Mouse (Mus musculus) MEL (cell line): Measurements from ENCODE around the gene Wdr70.

Experiments used
- CTCF ChIP-seq, 3 experiments: IDR thresholded peaks in 2 of 3; conservative IDR thresholded peaks in 1 of 3; 2 replicates each; pipeline ENCODE4 v1.5.1; 2011 to 2012; ENCODE audit warnings: low read length in 3 of 3, low read depth in 2 of 3, mild to moderate bottlenecking in 2 of 3, improper control_type of control experiment in 1 of 3, inconsistent platforms in 1 of 3, mixed read lengths in 1 of 3, moderate library complexity in 1 of 3; ENCODE audit not compliant: control insufficient read depth in 1 of 3, insufficient read depth in 1 of 3, poor library complexity in 1 of 3, severe bottlenecking in 1 of 3
- EP300 ChIP-seq, 2 experiments: IDR thresholded peaks; 2 replicates each; pipeline ENCODE4 v1.6.1; 2011; ENCODE audit warnings: improper control_type of control experiment in 2 of 2, low read length in 2 of 2, low read depth in 1 of 2, mild to moderate bottlenecking in 1 of 2
- MYC ChIP-seq: IDR thresholded peaks from 2 replicates; pipeline ENCODE4 v1.6.1; 2011; ENCODE audit warnings: low read depth, mild to moderate bottlenecking, low read length, improper control_type of control experiment, moderate library complexity
- POLR2A ChIP-seq, 2 experiments: IDR thresholded peaks; 2 replicates each; pipeline ENCODE4 v1.6.1; 2011 to 2012; ENCODE audit warnings: low read length in 2 of 2, mild to moderate bottlenecking in 2 of 2, control low read depth in 1 of 2, improper control_type of control experiment in 1 of 2, low read depth in 1 of 2, moderate library complexity in 1 of 2; ENCODE audit not compliant: control insufficient read depth in 1 of 2, insufficient read depth in 1 of 2, poor library complexity in 1 of 2
- POLR2AphosphoS2 ChIP-seq: IDR thresholded peaks from 2 replicates; pipeline ENCODE4 v1.6.1; 2011; ENCODE audit warnings: low read length, improper control_type of control experiment
- TBP ChIP-seq: IDR thresholded peaks from 2 replicates; pipeline ENCODE4 v1.8.0; 2011; ENCODE audit warnings: low read depth, low read length, improper control_type of control experiment
- USF1 ChIP-seq: IDR thresholded peaks from 2 replicates; pipeline ENCODE4 v1.6.1; 2014; ENCODE audit warnings: low read depth, mild to moderate bottlenecking, inconsistent platforms, low read length, improper control_type of control experiment, moderate library complexity
- ZKSCAN1 ChIP-seq: IDR thresholded peaks from 2 replicates; pipeline ENCODE4 v1.6.1; 2012; ENCODE audit warnings: low read depth, mild to moderate bottlenecking, inconsistent platforms, low read length, improper control_type of control experiment, moderate library complexity
- ZMIZ1 ChIP-seq: IDR thresholded peaks from 2 replicates; pipeline ENCODE4 v1.6.1; 2012; ENCODE audit warnings: low read depth, mild to moderate bottlenecking, inconsistent platforms, low read length, improper control_type of control experiment, moderate library complexity

- TF ChIP-seq TBP, result no peak
- TF ChIP-seq EP300 (IDR thresholded peaks at IDR 0.05; ENCODE audit: low read depth in 1 of 2, low read length in 2 of 2), result no peak
- TF ChIP-seq MYC, result no peak
- no peak for TF ChIP-seq CTCF (IDR thresholded peaks at IDR 0.05 in 2 of 3, conservative IDR thresholded peaks at IDR 0.05 in 1 of 3; ENCODE audit: control insufficient read depth in 1 of 3, insufficient read depth in 1 of 3, low read depth in 2 of 3, low read length in 3 of 3, poor library complexity in 1 of 3, severe bottlenecking in 1 of 3)
- TF ChIP-seq POLR2A (IDR thresholded peaks at IDR 0.05; ENCODE audit: control insufficient read depth in 1 of 2, insufficient read depth in 1 of 2, low read depth in 1 of 2, low read length in 2 of 2, poor library complexity in 1 of 2), result no peak
- no peak for TF ChIP-seq USF1
- no peak for TF ChIP-seq ZKSCAN1
- TF ChIP-seq POLR2AphosphoS2, result no peak
- TF ChIP-seq ZMIZ1, result no peak
Measured at GRCm38 (mm10) chr15:7879956-7880355, 219.1 kb downstream of the Wdr70 start.
